Mouse (Mus musculus) forebrain, embryonic 11.5 days (tissue): ENCODE results near the gene Phip. TPM values are rescaled to one million over a fixed set of nuclear protein-coding genes. Genes with fewer than 3 reads are reported as not detected.

Source experiments
- ATAC-seq: fragments of 200-750 bp; cut with Nextera tagmentation; replicated peaks from 2 replicates; pipeline ENCODE4 v1.8.0; 2017; ENCODE audit warnings: moderate TSS enrichment; ENCODE audit not compliant: low FRiP score
- DNase-seq: peaks from one replicate; pipeline ENCODE4 v3.0.0-alpha.2; 2017; ENCODE audit warnings: low spot score
- H3K27ac ChIP-seq: fragments of 300-500 bp; sonication (generic); 2 replicates; pipeline ENCODE4 v1.5.1; 2014; ENCODE audit warnings: low read depth, low read length
- H3K27me3 ChIP-seq: fragments of 300-500 bp; sonication (generic); 2 replicates; pipeline ENCODE4 v1.6.1; 2014; ENCODE audit warnings: mild to moderate bottlenecking, low read length, mixed read lengths; ENCODE audit not compliant: control insufficient read depth, insufficient read depth
- H3K36me3 ChIP-seq: fragments of 300-500 bp; sonication (generic); 2 replicates; pipeline ENCODE4 v1.6.1; 2014; ENCODE audit warnings: mild to moderate bottlenecking, low read length, moderate library complexity, mixed read lengths; ENCODE audit not compliant: control insufficient read depth, insufficient read depth
- H3K4me1 ChIP-seq: fragments of 300-500 bp; sonication (generic); replicated peaks from 2 replicates; pipeline ENCODE4 v1.6.1; 2014; ENCODE audit warnings: low read length, mixed read lengths; ENCODE audit not compliant: control insufficient read depth, insufficient read depth
- H3K4me2 ChIP-seq: fragments of 300-500 bp; sonication (generic); 2 replicates; pipeline ENCODE4 v1.6.1; 2014; ENCODE audit warnings: low read depth, mild to moderate bottlenecking, low read length, moderate library complexity, mixed read lengths; ENCODE audit not compliant: severe bottlenecking
- H3K4me3 ChIP-seq: fragments of 300-500 bp; sonication (generic); 2 replicates; pipeline ENCODE4 v1.5.1; 2014; ENCODE audit warnings: low read depth, low read length
- H3K9ac ChIP-seq: fragments of 300-500 bp; sonication (generic); 2 replicates; pipeline ENCODE4 v1.6.1; 2014; ENCODE audit warnings: low read length
- H3K9me3 ChIP-seq: fragments of 300-500 bp; sonication (generic); 2 replicates; pipeline ENCODE4 v1.6.1; 2016; ENCODE audit warnings: low read length, mixed read lengths; ENCODE audit not compliant: control insufficient read depth
- WGBS: fragments of 180-500 bp; shearing (Covaris S2); extraction: QIAGEN DNeasy Blood & Tissue Kit; methylation state at CpG from one replicate; pipeline ENCODE4 v1.1.7; 2014; 5-methylcytosine and 5-hydroxymethylcytosine counted together
- polyA plus RNA-seq: library from polyadenylated mRNA; unstranded; fragments of >200 nt; fragmentation: Nextera tagmentation; extraction: Ambion mirVana; gene quantifications from 2 replicates; pipeline ENCODE4 v1.2.1, GENCODE M21; 2014

The Phip gene
- polyA plus RNA-seq, 1 experiment from 2014 or later: 152 TPM

- ATAC-seq (peak; percentile 16), DNase-seq (no peak)
- H3K9me3 ChIP-seq: no peaks in the 10 kb centered on the region
- H3K36me3 ChIP-seq: no peaks in the 10 kb centered on the region
- peak overlapping the region; percentile 54; the same call in 1 of the 2 replicates for H3K4me2 ChIP-seq
- peaks cover 3% of the 10 kb centered on the region; the same call in 1 of the 2 replicates for H3K4me1 ChIP-seq
- H3K27me3 ChIP-seq: no peaks in the 10 kb centered on the region
- under 1% methylated on average over 26 of the region's 61 CpGs for whole genome bisulfite sequencing
- H3K4me3 ChIP-seq: peak overlapping the region; percentile 99
- peak overlapping the region; percentile 99 for H3K27ac ChIP-seq
- H3K9ac ChIP-seq: peak overlapping the region; percentile 99
These were observed 364 bp downstream of the Phip start for GRCm38 (mm10) chr9:82974962-82975341.

GRCm38 (mm10) chr9:82974187-82974861 lies 992 bp downstream of the Phip start:
- peaks cover 3% of the 10 kb centered on the region; the same call in 1 of the 2 replicates for H3K4me1 ChIP-seq
- under 1% methylated on average over 63 of the region's 75 CpGs for WGBS
- peak overlapping the region; percentile 99 for H3K9ac ChIP-seq
- peak overlapping the region; percentile 60 for H3K4me2 ChIP-seq
- ATAC-seq (peak; percentile 84), DNase-seq (peak; percentile 94)
- H3K27me3 ChIP-seq: no peaks in the 10 kb centered on the region
- no peaks in the 10 kb centered on the region for H3K36me3 ChIP-seq
- H3K4me3 ChIP-seq: peak overlapping the region; percentile 99
- H3K9me3 ChIP-seq: no peaks in the 10 kb centered on the region
- H3K27ac ChIP-seq: peak overlapping the region; percentile 99

- Histone ChIP-seq H3K4me1 (peaks cover 3% of the 10 kb centered on the region; the same call in 1 of the 2 replicates), H3K9ac (peak overlapping the region; percentile 99), H3K4me2 (peak overlapping the region; percentile 60), H3K27ac (no peak overlapping the region), H3K27me3 (no peaks in the 10 kb centered on the region), H3K4me3 (peak overlapping the region; percentile 99), H3K9me3 (no peaks in the 10 kb centered on the region), H3K36me3 (no peaks in the 10 kb centered on the region)
- 43% methylated on average over 8 of the region's 8 CpGs for WGBS
- DNase-seq (no peak), ATAC-seq (no peak)
These were observed 1.9 kb downstream of the Phip start for GRCm38 (mm10) chr9:82973321-82973892.

GRCm38 (mm10) chr9:82971433-82971832 lies 3.9 kb downstream of the Phip start:
- WGBS: 72% methylated on average over 1 of the region's 1 CpGs
- Histone ChIP-seq H3K4me3 (no peak overlapping the region), H3K4me1 (no peaks in the 10 kb centered on the region), H3K4me2 (no peak overlapping the region), H3K27me3 (no peaks in the 10 kb centered on the region), H3K27ac (no peak overlapping the region), H3K9me3 (no peaks in the 10 kb centered on the region), H3K36me3 (no peaks in the 10 kb centered on the region), H3K9ac (no peak overlapping the region)
- no peak for ATAC-seq
- no peak for DNase-seq

GRCm38 (mm10) chr9:82967076-82967621 lies 8.2 kb downstream of the Phip start:
- H3K4me2 ChIP-seq: no peak overlapping the region
- H3K36me3 ChIP-seq: no peaks in the 10 kb centered on the region; the same call in 1 of the 2 replicates
- H3K27ac ChIP-seq: no peak overlapping the region
- no peak for ATAC-seq
- no peak overlapping the region for H3K9ac ChIP-seq
- H3K27me3 ChIP-seq: no peaks in the 10 kb centered on the region
- H3K9me3 ChIP-seq: no peaks in the 10 kb centered on the region
- no peak overlapping the region for H3K4me3 ChIP-seq
- no peaks in the 10 kb centered on the region for H3K4me1 ChIP-seq
- 85% methylated on average over 8 of the region's 8 CpGs for WGBS
- DNase-seq: no peak

- ATAC-seq (no peak), DNase-seq (no peak)
- Histone ChIP-seq H3K9me3 (no peaks in the 10 kb centered on the region), H3K27me3 (no peaks in the 10 kb centered on the region), H3K4me1 (0 out of 2 replicates have a peak, but pooled peaks cover 2% of the 10 kb centered on the region), H3K4me3 (no peak overlapping the region), H3K27ac (no peak overlapping the region), H3K9ac (no peak overlapping the region), H3K4me2 (no peak overlapping the region), H3K36me3 (no peaks in the 10 kb centered on the region; the same call in 1 of the 2 replicates)
- 83% methylated on average over 4 of the region's 4 CpGs for WGBS
These were observed 11.3 kb downstream of the Phip start for GRCm38 (mm10) chr9:82963981-82964380.

GRCm38 (mm10) chr9:82961352-82961751 lies 14.0 kb downstream of the Phip start:
- Histone ChIP-seq H3K4me3 (no peak overlapping the region), H3K27me3 (no peaks in the 10 kb centered on the region), H3K9me3 (no peaks in the 10 kb centered on the region), H3K27ac (no peak overlapping the region), H3K4me1 (0 out of 2 replicates have a peak, but pooled peaks cover 2% of the 10 kb centered on the region), H3K36me3 (no peaks in the 10 kb centered on the region; the same call in 1 of the 2 replicates), H3K9ac (no peak overlapping the region), H3K4me2 (no peak overlapping the region)
- no peak for ATAC-seq
- WGBS: 93% methylated on average over 2 of the region's 2 CpGs
- no peak for DNase-seq

- Histone ChIP-seq H3K27me3 (no peaks in the 10 kb centered on the region), H3K27ac (no peak overlapping the region)
- no peak for DNase-seq
These were observed 20.0 kb downstream of the Phip start for GRCm38 (mm10) chr9:82955267-82955666.

More at GRCm38 (mm10) chr9:82955267-82955666, 20.0 kb downstream of the Phip start:
- 0 out of 2 replicates have a peak, but pooled peaks cover 2% of the 10 kb centered on the region for H3K4me1 ChIP-seq
- no peak overlapping the region for H3K9ac ChIP-seq
- whole genome bisulfite sequencing: 84% methylated on average over 4 of the region's 4 CpGs
- peaks cover 3% of the 10 kb centered on the region; the same call in 1 of the 2 replicates for H3K36me3 ChIP-seq
- no peak overlapping the region for H3K4me3 ChIP-seq
- ATAC-seq: no peak
- no peaks in the 10 kb centered on the region for H3K9me3 ChIP-seq
- H3K4me2 ChIP-seq: no peak overlapping the region
